Mouse (Mus musculus): ENCODE data around the gene Foxg1. TPM values are rescaled to one million over a fixed set of nuclear protein-coding genes. Genes with fewer than 3 reads are reported as not detected.

Foxg1 gene
- polyA plus RNA-seq, 1 experiment from 2014 or later, result 0.79 TPM

DNA sequence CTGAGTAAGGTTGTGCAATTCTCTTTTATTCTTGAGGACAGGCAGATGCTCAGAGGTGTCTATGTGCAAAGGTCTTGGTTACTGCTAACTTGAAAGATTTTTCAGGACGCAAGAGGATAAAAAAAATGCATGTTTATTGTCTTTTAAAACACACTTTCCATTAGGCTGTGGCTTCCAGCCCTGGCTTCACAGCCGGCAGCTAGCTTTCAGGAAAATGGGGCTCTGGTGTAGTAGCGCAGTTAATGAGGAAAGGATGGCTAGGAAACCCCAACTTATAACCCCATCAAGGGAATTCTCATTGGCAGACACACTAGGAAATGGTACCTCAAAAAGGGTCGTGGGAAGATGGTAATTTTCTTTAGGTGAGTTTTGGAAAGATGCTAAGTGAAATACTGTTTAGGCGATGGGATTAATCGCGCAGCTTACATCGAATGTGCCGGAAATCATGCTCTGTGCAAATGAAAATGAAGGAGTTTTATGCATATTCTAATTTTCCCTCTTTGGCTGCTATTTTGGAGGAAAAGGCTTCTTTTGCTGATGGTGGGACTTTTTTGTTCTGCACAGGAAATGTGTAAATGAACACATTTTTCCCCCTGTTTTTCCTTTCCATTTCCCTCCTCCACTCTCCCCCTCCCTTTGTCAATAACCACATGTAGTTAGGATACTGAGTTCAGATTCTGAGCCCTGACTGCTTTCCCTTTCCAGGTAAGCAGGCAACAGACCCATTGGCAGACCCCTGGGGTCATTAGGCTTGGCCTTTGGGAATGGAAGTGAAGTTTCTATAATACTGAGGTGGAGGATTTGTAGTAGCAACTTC, 17.8 kb downstream of the Foxg1 start:
- no peak for DNase-seq (ENCODE audit: low spot score)
- Histone ChIP-seq H3K4me1 (no peaks in the 10 kb centered on the region; the same call in 1 of the 2 replicates), H3K9me3 (no peaks in the 10 kb centered on the region), H3K27ac (no peak overlapping the region), H3K4me3 (no peak overlapping the region), H3K27me3 (ENCODE audit: insufficient read depth, poor library complexity, severe bottlenecking) (peaks cover 83% of the 10 kb centered on the region), H3K36me3 (no peaks in the 10 kb centered on the region)
- 5% methylated on average over 9 of the region's 9 CpGs for WGBS

GRCm38 (mm10) chr12:49400853-49401118, 18.3 kb downstream of the Foxg1 start:
- H3K27ac ChIP-seq, result no peak overlapping the region
- no peaks in the 10 kb centered on the region for H3K9me3 ChIP-seq
- WGBS, result under 1% methylated on average over 8 of the region's 8 CpGs
- peaks cover 78% of the 10 kb centered on the region for H3K27me3 ChIP-seq (ENCODE audit: insufficient read depth, poor library complexity, severe bottlenecking)
- no peak for DNase-seq (ENCODE audit: low spot score)
- peak overlapping the region; percentile 56 for H3K4me3 ChIP-seq
- H3K4me1 ChIP-seq, result no peaks in the 10 kb centered on the region; the same call in 1 of the 2 replicates
- no peaks in the 10 kb centered on the region for H3K36me3 ChIP-seq

GRCm38 (mm10) chr12:49401119-49401795, 18.8 kb downstream of the Foxg1 start:
- Histone ChIP-seq H3K27me3 (ENCODE audit: insufficient read depth, poor library complexity, severe bottlenecking) (peaks cover 73% of the 10 kb centered on the region), H3K27ac (0 out of 2 replicates have a peak overlapping the region, but pooled peaks have one; percentile 56), H3K36me3 (no peaks in the 10 kb centered on the region), H3K4me1 (no peaks in the 10 kb centered on the region; the same call in 1 of the 2 replicates), H3K9me3 (no peaks in the 10 kb centered on the region), H3K4me3 (peak overlapping the region; percentile 56)
- no peak for DNase-seq (ENCODE audit: low spot score)
- under 1% methylated on average over 49 of the region's 68 CpGs for WGBS

DNA sequence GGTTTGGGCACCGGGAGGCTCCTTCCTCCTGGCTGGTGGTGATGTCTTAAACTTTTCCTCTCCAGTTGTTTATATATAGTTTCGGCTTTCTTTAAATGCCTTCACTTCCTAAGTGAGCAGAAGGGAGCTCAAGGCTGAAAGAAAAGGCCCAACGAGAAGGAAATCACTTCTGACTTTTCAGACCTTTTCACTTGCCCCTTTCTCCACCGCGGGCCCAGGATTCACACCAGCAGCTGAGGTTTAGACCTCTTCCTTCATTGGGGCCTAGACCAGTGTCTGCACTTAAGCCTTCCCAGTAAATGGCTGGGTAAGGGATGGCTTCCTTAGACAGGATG, 19.3 kb downstream of the Foxg1 start:
- WGBS, result 2% methylated on average over 5 of the region's 5 CpGs
- no peaks in the 10 kb centered on the region for H3K9me3 ChIP-seq
- H3K27me3 ChIP-seq (ENCODE audit: insufficient read depth, poor library complexity, severe bottlenecking), result peaks cover 68% of the 10 kb centered on the region
- H3K36me3 ChIP-seq, result no peaks in the 10 kb centered on the region
- no peak overlapping the region for H3K27ac ChIP-seq
- peak overlapping the region; percentile 56 for H3K4me3 ChIP-seq
- DNase-seq (ENCODE audit: low spot score), result no peak
- H3K4me1 ChIP-seq, result no peaks in the 10 kb centered on the region; the same call in 1 of the 2 replicates

DNA sequence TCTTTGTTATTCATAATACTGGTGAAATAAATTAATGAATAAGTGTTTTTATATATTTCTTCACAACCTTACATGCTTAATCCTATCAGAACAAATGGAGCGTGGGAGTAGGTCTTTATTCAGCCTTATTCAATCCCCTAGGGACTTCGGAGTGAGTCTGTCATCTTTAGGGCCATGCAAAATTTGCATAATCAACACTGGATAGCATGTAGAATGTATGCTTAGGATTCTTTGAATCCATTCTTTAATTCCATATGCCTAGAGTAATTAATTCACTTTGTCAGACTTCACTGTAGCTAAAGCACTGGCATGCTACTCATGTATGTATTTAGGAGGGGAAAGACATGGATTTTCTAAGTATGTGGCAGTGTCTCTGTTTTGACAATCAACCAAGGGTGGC, 27.4 kb downstream of the Foxg1 start:
- H3K4me1 ChIP-seq, result no peaks in the 10 kb centered on the region
- no peaks in the 10 kb centered on the region; the same call in 1 of the 2 replicates for H3K27me3 ChIP-seq (ENCODE audit: insufficient read depth, poor library complexity, severe bottlenecking)
- no peaks in the 10 kb centered on the region for H3K36me3 ChIP-seq
- no peak overlapping the region for H3K27ac ChIP-seq
- 78% methylated on average over 2 of the region's 2 CpGs for WGBS
- H3K4me3 ChIP-seq, result no peak overlapping the region
- no peak for DNase-seq (ENCODE audit: low spot score)
- no peaks in the 10 kb centered on the region for H3K9me3 ChIP-seq

- Histone ChIP-seq H3K27ac (no peak overlapping the region), H3K36me3 (no peaks in the 10 kb centered on the region), H3K27me3 (ENCODE audit: insufficient read depth, poor library complexity, severe bottlenecking) (no peaks in the 10 kb centered on the region), H3K9me3 (no peaks in the 10 kb centered on the region), H3K4me3 (no peak overlapping the region), H3K4me1 (no peaks in the 10 kb centered on the region)
- WGBS, result 80% methylated on average over 3 of the region's 3 CpGs
- DNase-seq (ENCODE audit: low spot score), result no peak
Observed at GRCm38 (mm10) chr12:49417963-49418362, 35.5 kb downstream of the Foxg1 start.

Other genes starting within 250 kb of the Foxg1 start
- not detected in 2 replicates for gene Gm43517, start 2.5 kb downstream of the Foxg1 start, polyA plus RNA-seq (2016; fragmentation: Nextera tagmentation; extraction: Ambion mirVana)

Measured in heart, embryonic 10.5 days (tissue).